Mouse (Mus musculus): ENCODE data around the gene Bmpr1b. TPM values are rescaled to one million over a fixed set of nuclear protein-coding genes. Genes with fewer than 3 reads are reported as not detected.

Bmpr1b gene
- polyA plus RNA-seq, 1 experiment: 0.25 TPM

DNA sequence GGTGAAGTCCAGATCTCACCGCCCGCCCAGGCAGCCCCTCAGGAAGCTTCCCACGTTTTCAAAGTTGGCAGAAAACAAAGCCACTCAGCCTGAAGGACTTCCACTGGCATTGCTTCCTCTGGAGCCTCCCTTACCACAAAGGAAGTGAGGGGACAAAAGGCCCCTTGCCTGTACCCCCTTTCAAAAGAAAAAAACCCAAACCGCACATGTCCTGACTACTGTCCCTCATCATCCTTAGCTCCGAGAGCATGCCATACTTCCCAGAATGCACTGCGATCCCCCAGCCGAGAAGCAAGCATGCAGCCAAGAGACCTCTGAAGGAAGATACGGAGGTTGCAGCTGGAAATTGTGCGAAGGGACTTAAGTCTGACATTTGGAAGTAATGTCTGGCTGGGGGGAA, 4.2 kb downstream of the Bmpr1b start:
- Histone ChIP-seq H3K4me3 (ENCODE audit: low read depth, low read length) (no peak overlapping the region), H3K36me3 (ENCODE audit: control insufficient read depth, insufficient read depth, low read length, poor library complexity, severe bottlenecking) (no peaks in the 10 kb centered on the region), H3K27ac (ENCODE audit: insufficient read depth, low read length) (no peak overlapping the region), H3K9ac (ENCODE audit: low read depth, poor library complexity, severe bottlenecking) (no peak overlapping the region), H3K27me3 (ENCODE audit: control insufficient read depth, insufficient read depth, low read length, poor library complexity, severe bottlenecking) (peaks cover 7% of the 10 kb centered on the region), H3K4me1 (ENCODE audit: control insufficient read depth, insufficient read depth, low read length) (peaks cover 1% of the 10 kb centered on the region), H3K9me3 (replicated peaks; ENCODE audit: control insufficient read depth, insufficient read depth, low read length, poor library complexity, severe bottlenecking) (no peaks in the 10 kb centered on the region)
- TF ChIP-seq EP300 (IDR thresholded peaks at IDR 0.05; ENCODE audit: insufficient read depth, low read depth, low read length) (no peak), CTCF (IDR thresholded peaks at IDR 0.05; ENCODE audit: low read depth, low read length) (no peak), POLR2A (IDR thresholded peaks at IDR 0.05; ENCODE audit: insufficient read depth, low read length) (no peak)

DNA sequence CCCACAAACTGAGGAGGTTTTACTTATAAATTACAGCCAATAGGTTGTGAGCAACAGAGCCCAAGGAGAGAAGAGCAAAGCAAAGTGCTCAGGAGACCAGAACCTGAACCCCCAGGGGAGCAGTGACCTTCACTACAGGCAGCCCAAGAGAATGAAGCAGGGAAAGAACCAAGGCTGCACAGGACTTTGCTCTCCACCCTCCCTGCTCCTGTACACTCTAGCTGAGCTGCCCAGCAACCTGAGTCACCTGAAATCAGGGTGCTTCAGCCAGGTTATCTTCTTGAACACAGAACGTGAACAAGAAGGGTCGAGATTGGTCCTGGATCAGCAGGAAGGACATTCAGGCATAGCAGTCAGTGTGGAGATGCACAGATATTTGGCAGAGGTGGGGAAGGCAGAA, 5.3 kb downstream of the Bmpr1b start:
- Histone ChIP-seq H3K4me1 (ENCODE audit: control insufficient read depth, insufficient read depth, low read length) (peaks cover 1% of the 10 kb centered on the region), H3K9me3 (replicated peaks; ENCODE audit: control insufficient read depth, insufficient read depth, low read length, poor library complexity, severe bottlenecking) (no peaks in the 10 kb centered on the region), H3K9ac (ENCODE audit: low read depth, poor library complexity, severe bottlenecking) (no peak overlapping the region), H3K36me3 (ENCODE audit: control insufficient read depth, insufficient read depth, low read length, poor library complexity, severe bottlenecking) (no peaks in the 10 kb centered on the region), H3K27me3 (ENCODE audit: control insufficient read depth, insufficient read depth, low read length, poor library complexity, severe bottlenecking) (peaks cover 4% of the 10 kb centered on the region), H3K27ac (ENCODE audit: insufficient read depth, low read length) (no peak overlapping the region), H3K4me3 (ENCODE audit: low read depth, low read length) (no peak overlapping the region)
- TF ChIP-seq POLR2A (IDR thresholded peaks at IDR 0.05; ENCODE audit: insufficient read depth, low read length): no peak
- TF ChIP-seq EP300 (IDR thresholded peaks at IDR 0.05; ENCODE audit: insufficient read depth, low read depth, low read length): no peak
- no peak for TF ChIP-seq CTCF (IDR thresholded peaks at IDR 0.05; ENCODE audit: low read depth, low read length)

DNA sequence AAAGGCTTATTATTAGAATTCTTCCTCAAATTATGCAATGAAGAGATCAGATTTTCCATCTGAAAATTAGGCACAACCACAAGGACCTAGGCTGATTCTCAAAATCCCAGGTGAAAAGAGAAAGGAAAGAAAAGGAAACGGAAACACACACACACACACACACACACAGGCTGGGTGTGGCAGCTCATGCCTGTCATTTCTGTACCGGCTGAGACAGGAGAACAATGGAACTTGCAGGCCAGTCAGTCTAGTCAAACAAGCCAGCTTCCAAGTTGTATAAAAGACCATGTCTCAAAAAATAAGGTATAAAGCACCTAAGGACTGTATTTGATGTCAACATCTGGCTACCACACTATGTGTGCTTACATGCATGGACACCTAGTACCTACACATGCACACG, 7.8 kb downstream of the Bmpr1b start:
- no peak overlapping the region for H3K4me3 ChIP-seq (ENCODE audit: low read depth, low read length)
- H3K4me1 ChIP-seq (ENCODE audit: control insufficient read depth, insufficient read depth, low read length): peaks cover 1% of the 10 kb centered on the region
- no peak overlapping the region for H3K9ac ChIP-seq (ENCODE audit: low read depth, poor library complexity, severe bottlenecking)
- no peak overlapping the region for H3K27ac ChIP-seq (ENCODE audit: insufficient read depth, low read length)
- H3K36me3 ChIP-seq (ENCODE audit: control insufficient read depth, insufficient read depth, low read length, poor library complexity, severe bottlenecking): no peaks in the 10 kb centered on the region
- H3K27me3 ChIP-seq (ENCODE audit: control insufficient read depth, insufficient read depth, low read length, poor library complexity, severe bottlenecking): no peaks in the 10 kb centered on the region; the same call in 1 of the 2 replicates
- no peaks in the 10 kb centered on the region for H3K9me3 ChIP-seq (replicated peaks; ENCODE audit: control insufficient read depth, insufficient read depth, low read length, poor library complexity, severe bottlenecking)
- TF ChIP-seq CTCF (IDR thresholded peaks at IDR 0.05; ENCODE audit: low read depth, low read length) (no peak), POLR2A (IDR thresholded peaks at IDR 0.05; ENCODE audit: insufficient read depth, low read length) (no peak), EP300 (IDR thresholded peaks at IDR 0.05; ENCODE audit: insufficient read depth, low read depth, low read length) (no peak)

DNA sequence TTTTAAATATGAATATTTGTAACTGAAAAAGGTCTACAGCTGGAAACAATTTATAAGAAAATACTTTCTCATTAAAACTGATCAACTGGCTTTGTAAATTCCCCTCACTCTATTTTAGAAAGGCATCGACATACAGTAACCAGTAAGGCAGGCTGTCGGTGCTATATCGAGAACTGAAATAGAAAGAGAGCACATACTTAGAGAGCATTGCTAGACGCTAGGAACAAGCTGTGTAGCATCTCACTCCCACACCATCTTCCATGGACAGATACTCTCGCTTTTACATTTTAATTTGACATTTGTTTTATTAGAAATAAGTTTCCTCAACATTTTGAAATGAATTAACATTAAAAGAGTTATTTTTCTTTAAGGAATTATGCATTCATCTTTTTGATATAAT, 17.2 kb downstream of the Bmpr1b start:
- no peaks in the 10 kb centered on the region for H3K4me1 ChIP-seq (ENCODE audit: control insufficient read depth, insufficient read depth, low read length)
- H3K4me3 ChIP-seq (ENCODE audit: low read depth, low read length): no peak overlapping the region
- H3K27ac ChIP-seq (ENCODE audit: insufficient read depth, low read length): no peak overlapping the region
- no peak for TF ChIP-seq EP300 (IDR thresholded peaks at IDR 0.05; ENCODE audit: insufficient read depth, low read depth, low read length)
- TF ChIP-seq CTCF (IDR thresholded peaks at IDR 0.05; ENCODE audit: low read depth, low read length): no peak
- TF ChIP-seq POLR2A (IDR thresholded peaks at IDR 0.05; ENCODE audit: insufficient read depth, low read length): no peak
- H3K27me3 ChIP-seq (ENCODE audit: control insufficient read depth, insufficient read depth, low read length, poor library complexity, severe bottlenecking): no peaks in the 10 kb centered on the region
- H3K9ac ChIP-seq (ENCODE audit: low read depth, poor library complexity, severe bottlenecking): no peak overlapping the region
- H3K9me3 ChIP-seq (replicated peaks; ENCODE audit: control insufficient read depth, insufficient read depth, low read length, poor library complexity, severe bottlenecking): no peaks in the 10 kb centered on the region
- H3K36me3 ChIP-seq (ENCODE audit: control insufficient read depth, insufficient read depth, low read length, poor library complexity, severe bottlenecking): no peaks in the 10 kb centered on the region

DNA sequence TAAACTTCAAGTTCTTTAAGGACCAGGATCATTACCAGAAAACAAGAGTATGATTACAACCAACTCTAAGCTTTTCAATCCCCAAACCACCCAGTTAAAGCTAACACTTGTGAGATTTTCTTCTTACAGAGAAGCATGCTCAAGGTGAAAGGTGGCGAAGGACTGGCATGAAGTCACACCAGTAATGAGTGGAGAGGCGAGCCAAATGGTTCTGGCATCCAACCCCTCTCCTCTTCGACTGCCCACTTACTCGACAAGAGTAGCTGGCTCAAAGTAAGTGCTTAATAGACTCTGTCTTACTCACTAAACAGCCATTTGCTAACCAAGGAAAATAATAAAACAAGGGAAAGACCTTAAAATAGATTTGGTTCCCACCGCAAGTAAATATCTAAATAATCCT, 30.4 kb downstream of the Bmpr1b start:
- H3K36me3 ChIP-seq (ENCODE audit: control insufficient read depth, insufficient read depth, low read length, poor library complexity, severe bottlenecking): no peaks in the 10 kb centered on the region
- no peaks in the 10 kb centered on the region for H3K4me1 ChIP-seq (ENCODE audit: control insufficient read depth, insufficient read depth, low read length)
- H3K9me3 ChIP-seq (replicated peaks; ENCODE audit: control insufficient read depth, insufficient read depth, low read length, poor library complexity, severe bottlenecking): no peaks in the 10 kb centered on the region
- TF ChIP-seq CTCF (IDR thresholded peaks at IDR 0.05; ENCODE audit: low read depth, low read length): no peak
- TF ChIP-seq POLR2A (IDR thresholded peaks at IDR 0.05; ENCODE audit: insufficient read depth, low read length): no peak
- TF ChIP-seq EP300 (IDR thresholded peaks at IDR 0.05; ENCODE audit: insufficient read depth, low read depth, low read length): no peak
- H3K9ac ChIP-seq (ENCODE audit: low read depth, poor library complexity, severe bottlenecking): no peak overlapping the region
- H3K27me3 ChIP-seq (ENCODE audit: control insufficient read depth, insufficient read depth, low read length, poor library complexity, severe bottlenecking): no peaks in the 10 kb centered on the region
- H3K4me3 ChIP-seq (ENCODE audit: low read depth, low read length): no peak overlapping the region
- H3K27ac ChIP-seq (ENCODE audit: insufficient read depth, low read length): no peak overlapping the region

DNA sequence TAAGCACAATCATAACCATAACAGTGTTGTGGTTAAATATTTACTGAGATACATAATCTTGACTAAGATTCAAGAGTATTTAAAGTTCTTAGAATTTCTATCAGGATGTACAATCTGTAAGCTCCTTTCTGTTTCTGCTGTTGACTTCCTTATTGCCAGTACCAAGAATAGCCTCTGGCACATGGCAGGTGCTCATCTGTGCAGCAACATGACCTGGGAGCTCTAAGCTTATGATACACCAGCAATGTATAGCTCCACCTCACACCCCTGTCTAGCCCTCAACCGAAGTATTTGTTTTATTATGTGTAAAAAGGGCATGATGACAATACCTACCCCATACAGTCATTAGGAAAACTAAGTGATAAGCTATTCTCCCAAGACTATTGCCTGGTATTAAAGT, 42.8 kb downstream of the Bmpr1b start:
- TF ChIP-seq POLR2A (IDR thresholded peaks at IDR 0.05; ENCODE audit: insufficient read depth, low read length): no peak
- TF ChIP-seq EP300 (IDR thresholded peaks at IDR 0.05; ENCODE audit: insufficient read depth, low read depth, low read length): no peak
- TF ChIP-seq CTCF (IDR thresholded peaks at IDR 0.05; ENCODE audit: low read depth, low read length): no peak
- Histone ChIP-seq H3K4me1 (ENCODE audit: control insufficient read depth, insufficient read depth, low read length) (no peaks in the 10 kb centered on the region), H3K36me3 (ENCODE audit: control insufficient read depth, insufficient read depth, low read length, poor library complexity, severe bottlenecking) (no peaks in the 10 kb centered on the region), H3K27me3 (ENCODE audit: control insufficient read depth, insufficient read depth, low read length, poor library complexity, severe bottlenecking) (no peaks in the 10 kb centered on the region; the same call in 1 of the 2 replicates), H3K4me3 (ENCODE audit: low read depth, low read length) (no peak overlapping the region), H3K9ac (ENCODE audit: low read depth, poor library complexity, severe bottlenecking) (no peak overlapping the region), H3K9me3 (replicated peaks; ENCODE audit: control insufficient read depth, insufficient read depth, low read length, poor library complexity, severe bottlenecking) (no peaks in the 10 kb centered on the region), H3K27ac (ENCODE audit: insufficient read depth, low read length) (no peak overlapping the region)

Measured in ES-Bruce4 (cell line).